Mouse (Mus musculus): ENCODE measurements at regions not wholly inside any gene's neighbourhood (a gene's known extent, or its start where the extent isn't known, plus 50 kb on each side); places are given as distances from the start of the nearest gene placed in this dataset.

- 65% methylated on average over 7 of the region's 7 CpGs for WGBS (ENCODE audit: insufficient replicate concordance)
- H3K4me1 ChIP-seq (replicated peaks; ENCODE audit: control insufficient read depth in 2 of 2, insufficient read depth in 2 of 2, low read length in 1 of 2): no peaks in the 10 kb centered on the region
- H3K27me3 ChIP-seq (ENCODE audit: control insufficient read depth, insufficient read depth, low read length): no peaks in the 10 kb centered on the region
- H3K9ac ChIP-seq (replicated peaks): no peak overlapping the region
- ATAC-seq (ENCODE audit: insufficient read depth) (no peak), DNase-seq (ENCODE audit: low read depth in 3 of 3, low spot score in 3 of 3) (no peak)
- H3K4me2 ChIP-seq (ENCODE audit: low read depth): no peak overlapping the region
- H3K9me3 ChIP-seq (ENCODE audit: control insufficient read depth, low read length): no peaks in the 10 kb centered on the region
- no peak overlapping the region for H3K27ac ChIP-seq
- H3K36me3 ChIP-seq (replicated peaks; ENCODE audit: control insufficient read depth, insufficient read depth, low read depth): no peaks in the 10 kb centered on the region
- no peak for TF ChIP-seq CTCF (IDR thresholded peaks at IDR 0.05; ENCODE audit: low read depth)
- TF ChIP-seq EP300 (IDR thresholded peaks at IDR 0.05; ENCODE audit: low read depth): no peak
- H3K4me3 ChIP-seq (ENCODE audit: insufficient read depth in 1 of 2, low read depth in 2 of 2, low read length in 2 of 2): no peak overlapping the region
These were observed 145.7 kb downstream of the Tle3 start for GRCm38 (mm10) chr9:61517906-61518305.

- no peak overlapping the region for H3K4me3 ChIP-seq (ENCODE audit: insufficient read depth in 1 of 2, low read depth in 2 of 2, low read length in 2 of 2)
- no peaks in the 10 kb centered on the region for H3K4me1 ChIP-seq (replicated peaks; ENCODE audit: control insufficient read depth in 2 of 2, insufficient read depth in 2 of 2, low read length in 1 of 2)
- H3K9me3 ChIP-seq (ENCODE audit: control insufficient read depth, low read length): no peaks in the 10 kb centered on the region
- H3K9ac ChIP-seq (replicated peaks): no peak overlapping the region
- no peak overlapping the region for H3K4me2 ChIP-seq (ENCODE audit: low read depth)
- H3K27me3 ChIP-seq (ENCODE audit: control insufficient read depth, insufficient read depth, low read length): peaks cover 10% of the 10 kb centered on the region
- no peak for TF ChIP-seq EP300 (IDR thresholded peaks at IDR 0.05; ENCODE audit: low read depth)
- TF ChIP-seq CTCF (IDR thresholded peaks at IDR 0.05; ENCODE audit: low read depth): no peak
- ATAC-seq (ENCODE audit: insufficient read depth) (no peak), DNase-seq (ENCODE audit: low read depth in 3 of 3, low spot score in 3 of 3) (no peak)
- no peak overlapping the region for H3K27ac ChIP-seq
- H3K36me3 ChIP-seq (replicated peaks; ENCODE audit: control insufficient read depth, insufficient read depth, low read depth): no peaks in the 10 kb centered on the region
These were observed 139.3 kb downstream of the Tle3 start for GRCm38 (mm10) chr9:61511436-61511835.

GRCm38 (mm10) chr9:61510217-61510893, 138.2 kb downstream of the Tle3 start:
- no peak overlapping the region for H3K27ac ChIP-seq
- no peak for ATAC-seq (ENCODE audit: insufficient read depth)
- H3K36me3 ChIP-seq (replicated peaks; ENCODE audit: control insufficient read depth, insufficient read depth, low read depth): no peaks in the 10 kb centered on the region
- H3K4me3 ChIP-seq (ENCODE audit: insufficient read depth in 1 of 2, low read depth in 2 of 2, low read length in 2 of 2): no peak overlapping the region
- no peaks in the 10 kb centered on the region for H3K4me1 ChIP-seq (replicated peaks; ENCODE audit: control insufficient read depth in 2 of 2, insufficient read depth in 2 of 2, low read length in 1 of 2)
- H3K4me2 ChIP-seq (ENCODE audit: low read depth): no peak overlapping the region
- peaks cover 10% of the 10 kb centered on the region for H3K27me3 ChIP-seq (ENCODE audit: control insufficient read depth, insufficient read depth, low read length)
- DNase-seq (ENCODE audit: low read depth in 3 of 3, low spot score in 3 of 3): no peak
- no peak overlapping the region for H3K9ac ChIP-seq (replicated peaks)
- 32% methylated on average over 14 of the region's 14 CpGs for WGBS (ENCODE audit: insufficient replicate concordance)
- H3K9me3 ChIP-seq (ENCODE audit: control insufficient read depth, low read length): no peaks in the 10 kb centered on the region
- TF ChIP-seq EP300 (IDR thresholded peaks at IDR 0.05; ENCODE audit: low read depth) (no peak), CTCF (IDR thresholded peaks at IDR 0.05; ENCODE audit: low read depth) (no peak)

GRCm38 (mm10) chr9:61509591-61510191, 137.5 kb downstream of the Tle3 start:
- H3K27ac ChIP-seq: no peak overlapping the region
- no peaks in the 10 kb centered on the region for H3K4me1 ChIP-seq (replicated peaks; ENCODE audit: control insufficient read depth in 2 of 2, insufficient read depth in 2 of 2, low read length in 1 of 2)
- H3K36me3 ChIP-seq (replicated peaks; ENCODE audit: control insufficient read depth, insufficient read depth, low read depth): no peaks in the 10 kb centered on the region
- H3K27me3 ChIP-seq (ENCODE audit: control insufficient read depth, insufficient read depth, low read length): peaks cover 10% of the 10 kb centered on the region
- no peak overlapping the region for H3K4me2 ChIP-seq (ENCODE audit: low read depth)
- no peak overlapping the region for H3K9ac ChIP-seq (replicated peaks)
- H3K4me3 ChIP-seq (ENCODE audit: insufficient read depth in 1 of 2, low read depth in 2 of 2, low read length in 2 of 2): no peak overlapping the region
- no peaks in the 10 kb centered on the region for H3K9me3 ChIP-seq (ENCODE audit: control insufficient read depth, low read length)
- DNase-seq (ENCODE audit: low read depth in 3 of 3, low spot score in 3 of 3): no peak
- TF ChIP-seq CTCF (IDR thresholded peaks at IDR 0.05; ENCODE audit: low read depth) (no peak), EP300 (IDR thresholded peaks at IDR 0.05; ENCODE audit: low read depth) (no peak)
- no peak for ATAC-seq (ENCODE audit: insufficient read depth)
- 15% methylated on average over 26 of the region's 26 CpGs for WGBS (ENCODE audit: insufficient replicate concordance)

- no peak overlapping the region for H3K9ac ChIP-seq (replicated peaks)
- H3K4me3 ChIP-seq (ENCODE audit: insufficient read depth in 1 of 2, low read depth in 2 of 2, low read length in 2 of 2): no peak overlapping the region
- DNase-seq (ENCODE audit: low read depth in 3 of 3, low spot score in 3 of 3) (no peak), ATAC-seq (ENCODE audit: insufficient read depth) (no peak)
- 38% methylated on average over 5 of the region's 5 CpGs for WGBS (ENCODE audit: insufficient replicate concordance)
- peaks cover 10% of the 10 kb centered on the region for H3K27me3 ChIP-seq (ENCODE audit: control insufficient read depth, insufficient read depth, low read length)
- H3K27ac ChIP-seq: no peak overlapping the region
- no peak overlapping the region for H3K4me2 ChIP-seq (ENCODE audit: low read depth)
- TF ChIP-seq CTCF (IDR thresholded peaks at IDR 0.05; ENCODE audit: low read depth): no peak
- TF ChIP-seq EP300 (IDR thresholded peaks at IDR 0.05; ENCODE audit: low read depth): no peak
- no peaks in the 10 kb centered on the region for H3K4me1 ChIP-seq (replicated peaks; ENCODE audit: control insufficient read depth in 2 of 2, insufficient read depth in 2 of 2, low read length in 1 of 2)
- H3K36me3 ChIP-seq (replicated peaks; ENCODE audit: control insufficient read depth, insufficient read depth, low read depth): no peaks in the 10 kb centered on the region
- H3K9me3 ChIP-seq (ENCODE audit: control insufficient read depth, low read length): no peaks in the 10 kb centered on the region
These were observed 136.9 kb downstream of the Tle3 start for GRCm38 (mm10) chr9:61509091-61509490.
